Mouse (Mus musculus) activated CD4-positive, CD25-positive, alpha-beta regulatory T cell, adult 9 weeks (primary cell): Measurements from ENCODE around the gene Fabp3. TPM values are rescaled to one million over a fixed set of nuclear protein-coding genes. Genes with fewer than 3 reads are reported as not detected.

Experiments
- polyA plus RNA-seq: library from polyadenylated mRNA; unstranded; fragments of 100-300 nt; shearing (Covaris generic); gene quantifications from one replicate; pipeline ENCODE4 v1.2.1, GENCODE M21; 2017

Fabp3 gene
- polyA plus RNA-seq, result 0.34 TPM

DNA sequence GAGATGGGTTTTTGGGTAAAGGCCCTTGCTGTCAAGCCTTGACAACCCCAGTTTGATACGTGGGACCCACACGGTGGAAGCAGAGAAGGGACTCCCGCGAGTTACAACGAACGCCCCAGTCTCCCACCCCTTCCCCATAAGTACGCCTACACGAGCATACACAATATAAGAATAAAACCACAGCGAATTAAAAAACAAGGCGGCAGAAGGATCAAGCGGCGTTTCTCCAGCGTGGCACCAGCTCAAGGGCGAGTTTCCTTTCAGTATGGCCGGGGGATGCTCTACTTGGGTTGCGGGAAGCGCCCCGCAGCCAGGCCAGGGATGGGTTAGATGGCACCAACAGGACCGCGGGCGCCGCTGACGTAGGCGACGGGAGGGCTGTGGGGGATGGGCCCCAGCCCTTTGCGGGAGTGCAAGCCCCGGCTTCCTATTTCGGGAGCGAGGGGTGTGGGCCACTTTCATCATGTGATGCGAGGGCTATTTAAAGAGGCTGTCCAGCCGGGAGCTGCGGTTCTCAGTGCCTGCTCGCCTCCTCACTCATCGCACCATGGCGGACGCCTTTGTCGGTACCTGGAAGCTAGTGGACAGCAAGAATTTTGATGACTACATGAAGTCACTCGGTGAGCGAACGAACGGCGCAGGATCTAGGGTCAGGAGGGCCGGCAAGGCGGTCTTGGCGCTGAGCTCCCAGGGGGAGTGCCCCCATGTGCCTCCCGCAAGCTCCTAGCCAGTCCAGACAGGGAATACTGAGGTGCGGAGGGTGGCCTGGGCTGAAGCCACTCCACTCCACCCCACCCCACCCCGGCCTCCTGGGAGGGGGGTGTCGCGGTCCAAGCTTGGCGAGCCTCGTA, at the start of gene Fabp3, which contains the start of gene Gm10570:
Gene Fabp3, plus strand, starts transcription at position 365 of the 851 bp plus-strand sequence.
Gene Gm10570, minus strand, starts transcription at position 444 of the 851 bp plus-strand sequence.

GRCm38 (mm10) chr4:130279105-130279504, 29.3 kb upstream of the Fabp3 start, which contains the start of gene Serinc2:
Gene Serinc2 (minus strand): TSS chr4:130279205.

GRCm38 (mm10) chr4:130359486-130360237, 51.3 kb downstream of the Fabp3 start, which contains the start of the genes Zcchc17 and Snrnp40:
Gene Zcchc17 (minus strand): TSS chr4:130359943.
Gene Snrnp40 (plus strand): TSS chr4:130360132.

Other genes starting within 250 kb of the Fabp3 start
- gene Pef1, start 206.0 kb upstream of the Fabp3 start, polyA plus RNA-seq, result 73.4 TPM
- not detected for gene Hcrtr1, start 169.2 kb upstream of the Fabp3 start, polyA plus RNA-seq
- 0.51 TPM for gene Tinagl1, start 133.5 kb upstream of the Fabp3 start, polyA plus RNA-seq
- gene Gm853, start 86.2 kb upstream of the Fabp3 start, polyA plus RNA-seq, result not detected
- gene Serinc2, start 29.4 kb upstream of the Fabp3 start, polyA plus RNA-seq, result 0.57 TPM
- not detected for gene Gm10570, start 79 bp downstream of the Fabp3 start, polyA plus RNA-seq
- 80.3 TPM for gene Zcchc17, start 51.3 kb downstream of the Fabp3 start, polyA plus RNA-seq
- 122 TPM for gene Snrnp40, start 51.5 kb downstream of the Fabp3 start, polyA plus RNA-seq